Mouse (Mus musculus) CD4-positive, CD25-positive, alpha-beta regulatory T cell, adult 2 months (primary cell): ENCODE data around the gene Fbn1.
"Not testable (repeated sequence)": the region's sequence is repeated elsewhere in the genome, so short reads cannot be mapped to it uniquely, and the experiment has no call there.

Experiments
- DNase-seq: peaks from one replicate; pipeline ENCODE4 v3.0.0-alpha.2; 2012; ENCODE audit warnings: low read depth, low spot score

Gene Fbn1

DNA sequence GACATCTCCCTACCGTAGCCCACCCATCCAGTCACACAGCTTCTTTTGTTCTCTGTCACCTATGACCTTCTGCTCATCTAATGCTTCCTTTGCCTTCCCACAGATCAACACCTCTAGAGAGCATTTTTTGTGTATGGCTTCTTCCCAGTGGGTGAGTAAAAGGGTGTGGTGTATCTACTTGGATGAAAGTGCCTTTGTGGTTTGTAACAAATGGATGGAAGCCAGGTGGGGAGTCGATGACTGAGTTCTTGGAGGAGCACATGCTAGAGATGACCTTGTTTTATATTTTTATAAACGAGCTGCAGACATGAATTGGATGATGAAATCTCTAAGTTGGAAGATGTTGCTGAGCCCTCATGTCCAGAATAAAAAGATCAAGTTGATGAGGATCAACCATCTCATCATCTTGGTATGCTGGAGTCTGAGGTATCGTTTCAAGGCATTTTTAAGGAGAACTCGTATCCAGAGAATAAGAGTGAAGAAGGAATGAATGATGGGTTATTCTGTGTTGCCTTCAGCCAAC, 213.8 kb downstream of the Fbn1 start:
- no peak for DNase-seq

DNA sequence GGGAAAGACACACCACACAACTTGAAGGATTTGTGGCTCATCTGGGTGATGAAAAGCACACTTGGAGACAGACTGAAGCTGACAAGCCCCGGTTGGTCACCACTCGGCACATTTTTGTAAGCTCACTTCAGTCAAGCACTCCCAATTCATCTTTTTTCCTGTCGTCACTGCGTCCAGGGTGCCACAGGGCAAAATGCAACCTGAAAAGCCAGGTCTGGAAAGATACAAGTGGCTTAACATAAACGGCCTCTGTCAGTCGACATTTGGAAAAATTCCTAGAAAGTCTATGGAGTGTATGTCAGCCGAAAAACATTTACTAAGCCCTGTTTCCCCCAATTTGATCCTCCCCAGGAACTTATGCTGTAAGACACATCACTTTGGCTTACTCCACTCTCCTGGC, 215.2 kb downstream of the Fbn1 start:
- DNase-seq: no peak

DNA sequence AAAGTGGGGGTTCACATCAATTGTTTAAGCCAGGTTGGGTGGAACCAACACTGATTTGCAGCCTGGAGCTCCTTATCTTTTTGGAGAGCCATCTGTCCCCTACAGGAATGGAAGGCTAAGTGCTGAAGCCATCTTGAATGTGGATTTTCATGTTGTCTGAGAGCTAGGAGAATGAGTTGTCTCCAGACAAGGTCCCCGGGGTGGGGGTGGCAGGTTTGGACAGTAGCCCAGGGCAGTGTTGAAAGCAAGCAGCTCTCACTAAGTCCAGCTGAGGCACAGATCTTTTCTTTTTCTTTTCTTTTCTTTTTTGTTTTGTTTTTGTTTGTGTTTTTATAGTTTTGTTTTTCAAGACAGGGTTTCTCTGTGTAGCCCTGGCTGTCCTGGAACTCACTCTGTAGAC, 216.7 kb downstream of the Fbn1 start:
- DNase-seq: no peak

DNA sequence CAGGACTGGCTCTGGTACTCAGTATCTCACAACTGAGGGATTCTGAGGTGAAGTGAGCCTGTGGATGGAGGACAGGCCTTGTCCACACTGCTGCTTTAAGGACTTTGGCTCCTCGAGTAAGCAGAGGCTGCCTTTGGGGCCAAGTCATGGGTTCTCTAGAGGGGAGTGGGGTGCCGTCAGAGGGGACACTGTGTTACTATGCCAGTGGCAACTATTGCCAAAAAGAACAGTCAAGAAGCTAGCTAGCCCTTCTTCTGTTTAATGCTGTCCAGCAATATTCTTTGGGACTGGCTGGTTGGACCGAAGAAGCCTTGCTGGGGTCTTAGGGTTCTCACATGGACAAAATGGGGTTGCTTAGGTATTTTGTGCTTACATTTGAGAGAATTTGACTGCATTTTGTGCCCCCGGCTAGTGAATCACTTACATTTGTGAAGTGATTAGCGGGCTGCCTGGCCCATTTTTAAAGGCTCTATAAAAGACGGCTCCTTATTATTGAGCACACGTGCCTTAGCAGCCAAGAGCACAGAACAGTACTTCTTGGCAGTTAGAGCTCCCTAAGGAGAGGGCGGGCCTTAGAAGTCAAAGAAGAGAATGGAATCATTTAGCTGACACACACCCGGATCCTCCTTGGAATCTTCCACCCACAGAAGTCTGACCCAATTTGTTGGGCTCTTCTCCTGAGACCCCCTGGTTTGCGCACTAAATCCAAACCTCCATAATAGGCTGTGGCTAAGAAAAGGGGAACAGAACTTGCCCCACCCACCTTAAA, 217.4 kb downstream of the Fbn1 start:
- DNase-seq: no peak

DNA sequence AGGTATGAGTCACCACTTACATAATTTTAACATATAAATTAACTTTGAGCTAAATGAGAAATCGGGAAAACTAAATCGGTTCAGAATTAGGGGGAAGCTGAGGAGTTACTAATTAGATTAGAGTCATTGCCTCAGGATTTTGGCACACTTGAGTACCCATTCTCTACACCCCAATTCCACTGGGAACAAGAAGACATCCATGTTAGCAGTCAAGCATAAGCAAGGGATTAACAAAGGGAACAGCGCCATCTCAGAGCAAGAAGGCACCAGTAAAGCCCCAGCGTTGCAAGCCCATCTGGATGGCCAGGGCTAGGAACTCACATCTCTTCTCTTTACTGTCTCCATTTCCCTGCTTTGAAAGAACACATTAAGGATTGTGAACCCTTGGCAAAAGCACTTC, 222.0 kb downstream of the Fbn1 start:
- DNase-seq: no peak

DNA sequence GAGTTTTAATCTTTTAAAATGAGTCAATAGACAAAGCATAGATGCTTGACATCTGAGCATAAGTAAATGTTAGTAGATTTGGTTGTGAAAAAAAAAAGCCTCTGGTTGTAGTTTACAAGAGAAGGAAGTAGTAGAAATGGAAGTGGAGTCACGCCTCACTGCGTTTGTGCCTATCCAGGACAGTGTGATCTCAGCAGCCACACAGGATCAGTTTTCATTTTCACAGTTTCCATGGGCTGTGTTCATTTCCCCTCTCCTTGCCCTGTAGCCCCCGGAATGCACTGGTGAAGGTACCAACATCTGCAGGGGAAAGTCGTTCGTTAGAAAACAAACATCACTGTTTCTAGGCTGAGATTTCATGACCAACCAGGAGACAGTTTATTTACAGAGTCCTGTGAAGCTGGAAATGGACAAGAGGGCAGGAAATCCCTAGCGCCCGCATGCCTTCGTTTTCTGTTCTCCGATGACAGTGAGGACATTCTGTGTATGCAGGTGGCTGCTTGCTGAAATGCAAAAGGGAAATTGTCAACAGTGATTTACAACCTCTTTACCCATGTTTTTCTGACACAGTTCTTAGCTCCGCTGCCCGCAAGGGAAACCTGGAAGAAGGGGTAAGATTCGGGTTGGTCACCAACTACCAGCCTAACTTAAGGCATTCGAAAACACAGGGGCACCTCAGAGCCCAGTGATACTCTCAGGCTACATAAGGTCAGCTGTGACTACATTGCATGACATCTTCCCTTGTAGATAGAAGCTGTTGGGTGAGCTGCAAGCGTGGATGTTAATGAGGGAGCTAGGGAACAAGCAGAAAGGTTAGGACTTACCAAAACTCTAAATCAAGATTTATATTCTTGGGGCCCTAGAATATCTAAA, 225.2 kb downstream of the Fbn1 start:
- DNase-seq: no peak

DNA sequence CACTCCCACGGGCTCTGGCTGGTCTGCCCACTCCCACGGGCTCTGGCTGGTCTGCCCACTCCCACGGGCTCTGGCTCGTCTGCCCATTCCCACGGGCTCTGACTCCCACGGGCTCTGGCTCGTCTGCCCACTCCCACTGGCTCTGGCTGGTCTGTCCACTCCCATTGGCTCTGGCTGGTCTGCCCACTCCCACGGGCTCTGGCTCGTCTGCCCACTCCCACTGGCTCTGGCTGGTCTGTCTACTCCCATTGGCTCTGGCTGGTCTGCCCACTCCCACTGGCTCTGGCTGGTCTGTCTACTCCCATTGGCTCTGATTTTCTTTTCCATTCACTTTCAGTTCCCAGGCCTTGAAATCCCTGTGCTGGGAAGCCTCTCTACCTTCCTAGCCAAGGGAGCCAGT, 227.8 kb downstream of the Fbn1 start:
- DNase-seq: not testable (repeated sequence)

DNA sequence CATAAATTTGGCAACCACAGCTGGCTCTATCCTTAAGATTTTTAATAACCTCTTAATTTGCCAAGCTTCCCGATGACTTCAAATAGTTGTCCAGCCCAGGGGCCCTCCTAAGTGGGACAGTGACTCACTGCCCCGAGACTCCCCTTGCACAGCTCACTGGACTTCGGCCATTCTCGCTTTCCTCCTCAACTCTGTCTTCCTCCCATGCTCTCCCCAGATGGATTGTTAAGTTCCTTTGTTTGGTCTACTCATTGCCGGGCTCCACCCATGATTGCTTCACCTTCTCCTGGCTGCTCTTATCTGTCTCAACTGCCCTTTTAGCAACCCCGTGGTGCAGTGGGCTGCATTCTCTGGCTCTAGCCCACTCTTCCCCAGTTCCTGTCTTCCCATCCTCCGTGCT, 229.3 kb downstream of the Fbn1 start:
- DNase-seq: no peak

DNA sequence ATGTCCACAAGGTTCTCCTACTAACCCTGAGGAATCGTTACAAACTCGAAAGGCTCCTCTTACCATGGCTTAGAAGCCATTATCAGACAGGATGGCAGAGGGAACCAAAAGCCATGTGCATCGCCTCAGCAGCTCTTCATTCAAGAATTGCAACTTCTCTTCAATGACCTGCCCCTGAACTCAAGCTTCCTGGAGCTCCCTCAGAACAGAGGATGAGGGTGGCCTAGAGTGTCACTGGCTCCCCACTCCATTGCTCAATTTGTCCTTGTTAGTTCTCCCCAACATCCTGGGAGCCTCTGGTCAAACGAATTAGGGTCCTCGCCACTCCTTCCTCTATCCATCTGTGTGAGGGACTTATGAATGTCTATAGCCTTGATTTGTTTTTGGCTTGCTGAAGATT, 231.1 kb downstream of the Fbn1 start:
- DNase-seq: no peak

DNA sequence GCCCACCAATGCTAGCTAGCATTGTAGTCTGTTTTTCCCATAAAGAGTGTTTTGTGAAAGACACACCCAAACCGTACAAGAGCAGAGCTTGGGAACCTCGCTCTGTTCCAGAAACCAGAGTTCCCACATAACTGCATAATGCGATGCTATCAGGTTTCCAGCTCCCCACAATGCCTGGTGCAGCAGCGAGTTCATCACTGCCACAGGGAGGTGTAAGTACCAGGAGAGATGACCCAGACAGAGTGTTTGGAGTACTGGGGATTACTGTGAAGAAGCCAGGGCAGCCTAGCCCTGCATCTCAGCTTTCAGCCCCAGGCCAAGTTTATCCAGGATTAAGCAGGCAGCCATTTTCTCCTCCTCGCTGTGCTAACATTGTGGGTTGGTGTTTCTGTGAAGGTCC, 232.2 kb downstream of the Fbn1 start:
- no peak for DNase-seq

DNA sequence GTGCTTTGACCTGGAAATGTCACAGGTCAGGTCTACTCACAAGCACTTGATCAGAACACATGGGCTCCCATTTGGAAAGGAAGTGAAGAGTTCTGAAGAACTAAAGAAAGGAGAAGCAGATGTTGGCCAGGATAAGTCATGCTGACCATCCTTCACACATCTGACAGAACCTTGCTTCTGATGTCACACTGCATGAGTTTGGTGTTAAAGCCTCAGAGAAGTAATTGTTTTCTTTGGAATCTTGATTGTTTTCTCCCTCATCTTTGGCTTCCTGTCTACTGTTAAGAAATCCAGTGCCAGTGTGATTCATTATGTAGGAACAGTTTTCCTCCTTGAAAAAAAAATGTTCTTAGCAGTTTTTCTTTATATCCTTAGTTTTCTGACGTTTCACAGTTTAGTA, 238.9 kb downstream of the Fbn1 start:
- no peak for DNase-seq

DNA sequence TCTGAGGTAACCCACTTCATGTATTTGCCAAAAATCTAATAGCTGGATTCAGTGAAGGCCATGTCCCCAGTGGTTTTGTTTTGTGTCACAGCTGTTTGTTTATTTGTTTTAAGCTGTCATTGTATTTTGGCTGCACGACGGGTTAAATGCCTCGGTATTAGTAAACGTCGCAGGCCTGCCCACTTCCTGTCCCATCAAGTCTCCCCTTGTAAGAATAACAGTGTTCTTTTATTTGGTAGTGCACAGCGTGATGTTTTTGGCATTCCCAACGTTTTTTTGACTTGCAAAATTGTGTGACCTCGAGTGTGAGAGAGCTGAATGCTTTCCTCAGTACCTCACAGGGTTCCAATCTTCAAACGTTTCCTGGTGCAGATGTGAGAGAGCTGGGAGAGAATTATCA, 244.0 kb downstream of the Fbn1 start:
- DNase-seq: no peak

DNA sequence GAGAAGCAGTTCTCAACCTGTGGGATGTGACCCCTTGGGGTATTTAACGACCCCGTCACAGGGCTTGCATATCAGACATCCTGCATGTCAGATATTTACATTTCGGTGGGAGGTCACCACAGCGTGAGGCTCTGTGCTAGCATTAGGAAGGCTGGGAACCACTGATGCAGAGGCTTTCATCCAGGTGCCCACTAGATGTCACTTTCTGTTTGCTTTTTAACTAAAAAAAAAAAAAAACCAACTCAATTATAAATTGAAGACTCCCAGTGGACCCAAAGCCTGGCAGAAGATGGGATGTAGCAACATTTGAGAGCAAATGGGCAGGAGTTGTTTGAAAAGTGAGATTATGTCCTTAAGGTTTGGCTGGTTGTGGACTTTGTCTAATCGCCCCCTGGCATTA, 244.7 kb downstream of the Fbn1 start:
- DNase-seq: no peak

DNA sequence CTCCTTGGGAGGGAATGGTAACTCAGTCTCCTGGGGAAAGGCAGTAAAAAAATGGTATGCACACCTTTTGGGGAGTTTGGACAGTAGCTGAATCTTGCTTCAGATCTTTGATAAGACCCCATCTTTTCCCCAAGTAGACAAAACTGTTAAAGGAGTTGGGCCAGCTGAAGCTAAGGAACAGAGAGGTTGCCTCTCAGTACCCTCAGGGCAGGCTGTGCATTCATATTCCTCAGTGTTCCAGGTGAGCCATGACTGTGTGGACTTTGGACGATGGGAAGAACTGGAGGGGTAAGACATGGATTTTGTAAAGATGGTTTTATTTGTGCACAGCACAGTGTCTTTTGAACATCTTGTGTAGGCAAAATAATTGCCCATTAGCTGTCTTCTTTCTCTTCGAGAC, 247.5 kb downstream of the Fbn1 start:
- DNase-seq: no peak

DNA sequence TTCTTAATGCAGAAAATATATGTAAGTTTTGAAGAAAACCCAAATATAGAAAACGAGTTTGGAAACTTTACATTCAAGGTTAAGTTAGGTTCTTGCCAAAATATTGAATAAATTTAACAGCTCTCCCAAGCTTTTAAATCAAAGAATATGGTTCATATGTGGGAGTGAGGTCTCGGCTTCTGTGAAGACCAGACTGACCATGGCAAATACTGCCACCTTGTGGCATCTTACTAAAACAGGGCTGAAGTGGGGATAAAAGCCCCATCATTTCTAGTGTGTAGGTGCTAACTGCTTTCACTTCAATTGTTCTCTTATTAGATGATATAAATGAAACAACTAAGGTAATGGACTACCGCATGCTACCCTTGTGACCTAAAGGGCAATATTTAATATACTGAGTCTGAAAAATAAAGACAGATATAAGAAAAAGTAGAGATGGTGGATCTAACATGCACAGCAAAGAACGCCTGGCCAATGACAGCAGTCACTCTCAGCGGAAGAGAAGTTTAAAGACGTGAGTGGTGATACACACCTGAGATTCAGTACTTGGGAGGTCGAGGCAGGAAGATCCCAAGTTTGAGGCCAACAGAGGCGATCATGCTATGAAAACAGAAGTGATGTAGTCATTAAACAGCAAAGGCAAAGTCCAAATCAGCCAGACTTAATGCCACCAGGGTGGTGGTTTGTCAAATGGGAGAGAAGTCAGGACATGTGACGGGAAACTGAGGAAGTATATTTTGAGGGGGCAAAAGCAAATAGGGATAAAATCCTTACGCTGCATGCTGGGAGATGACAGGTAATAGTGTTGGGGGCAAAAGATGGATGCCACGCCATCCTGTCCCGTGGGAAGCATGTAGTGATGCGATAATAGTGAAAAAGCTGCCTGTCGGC, 248.3 kb downstream of the Fbn1 start:
- DNase-seq: peak; percentile 63

DNA sequence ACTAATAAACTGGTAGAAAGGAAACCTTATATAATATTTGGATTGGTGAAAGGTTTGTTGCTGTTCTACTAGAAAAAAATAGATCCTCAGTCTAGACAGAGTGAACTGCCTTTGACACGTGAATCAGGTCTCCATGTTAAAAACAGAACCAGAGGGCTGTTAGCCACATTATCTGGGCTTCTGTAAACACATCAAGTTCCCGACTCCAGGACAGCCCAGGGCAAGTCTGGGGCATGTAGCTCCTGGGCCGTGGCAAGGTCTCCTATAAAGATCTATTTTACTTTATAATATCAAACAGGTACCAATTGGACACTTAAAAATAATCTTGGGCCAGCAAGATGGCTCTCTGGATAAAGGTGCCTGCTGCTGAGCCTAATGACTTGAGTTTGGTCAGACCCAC, 251.9 kb downstream of the Fbn1 start:
- DNase-seq: no peak

DNA sequence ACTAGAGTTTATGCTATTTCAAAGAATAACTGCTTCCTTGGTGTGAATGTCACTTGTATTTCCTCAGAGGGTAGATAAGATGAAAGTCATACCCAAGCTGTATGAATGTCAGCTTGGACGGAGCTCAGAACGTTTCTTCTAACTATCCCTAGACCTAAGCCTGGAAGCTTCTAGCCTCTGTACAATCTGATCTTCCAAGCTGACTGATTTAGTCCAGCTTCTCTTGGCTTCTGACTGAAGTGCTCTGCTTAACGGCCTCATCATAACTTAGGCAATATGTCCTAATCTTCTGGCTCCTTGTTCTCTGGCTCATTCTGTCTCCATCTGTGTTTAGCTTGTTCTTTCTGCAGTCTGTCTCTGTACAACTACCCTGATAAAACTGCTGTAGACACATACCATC, 253.2 kb downstream of the Fbn1 start:
- DNase-seq: no peak

DNA sequence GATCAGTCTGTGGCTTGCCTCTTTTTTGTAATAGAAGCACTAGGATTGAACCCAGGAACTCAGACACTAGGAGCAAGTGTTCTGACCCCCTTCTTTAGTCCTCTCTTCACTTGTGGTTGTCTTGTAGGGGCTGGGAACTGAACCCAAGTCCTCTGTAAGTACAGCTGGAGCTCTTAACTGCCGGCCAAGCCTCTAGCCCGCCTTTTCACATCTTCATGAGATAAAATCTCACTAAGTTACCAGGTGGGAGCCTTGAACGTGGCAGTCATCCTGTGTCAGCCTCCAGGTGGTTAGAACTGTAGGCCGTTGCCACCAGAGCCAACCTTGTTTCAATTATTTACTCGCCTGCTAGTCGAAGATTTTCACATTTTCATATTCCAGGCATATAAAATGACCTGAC, 254.1 kb downstream of the Fbn1 start:
- DNase-seq: no peak

DNA sequence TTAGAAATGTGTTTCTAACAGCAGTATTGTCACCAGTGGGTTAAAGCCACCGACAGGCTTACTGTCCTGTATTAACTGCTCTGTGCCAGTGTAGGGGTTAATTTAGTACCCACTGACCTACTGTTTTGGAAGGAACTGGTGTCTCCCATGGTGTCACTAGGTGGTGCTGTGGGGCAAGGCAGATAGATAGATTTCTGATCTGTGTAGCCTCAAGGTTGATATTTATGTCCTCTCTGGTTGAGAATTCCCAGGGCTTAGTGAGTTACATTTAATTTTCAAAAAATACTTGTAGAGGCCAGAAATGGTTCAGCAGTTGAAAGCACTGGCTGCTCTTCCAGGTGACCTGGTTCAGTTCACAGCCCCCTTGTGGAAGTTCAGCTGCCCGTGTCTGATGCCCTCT, 255.5 kb downstream of the Fbn1 start:
- DNase-seq: peak; percentile 76

DNA sequence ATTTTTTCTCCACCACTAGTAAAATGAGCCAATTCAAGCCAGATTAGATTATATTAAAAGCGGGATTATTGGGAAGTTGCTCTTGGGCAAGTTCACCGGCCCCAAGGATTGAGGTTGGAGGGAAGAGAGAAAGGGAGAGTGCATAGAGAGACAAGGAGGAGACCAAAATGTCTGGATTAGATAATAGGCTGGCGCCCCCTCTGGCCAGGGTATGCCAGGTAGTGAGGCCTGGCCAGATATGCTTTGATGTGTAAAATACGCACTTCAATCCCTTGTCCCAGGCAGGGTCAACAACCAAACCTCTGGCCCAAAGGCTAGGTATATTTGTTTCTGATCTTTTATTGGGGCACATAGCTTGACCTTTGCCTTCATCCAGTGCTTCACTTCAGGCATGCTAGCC, 256.0 kb downstream of the Fbn1 start:
- peak; percentile 47 for DNase-seq
